Mouse (Mus musculus): ENCODE measurements around the gene Pde4c. TPM values are rescaled to one million over a fixed set of nuclear protein-coding genes. Genes with fewer than 3 reads are reported as not detected.
A peak's percentile ranks its signal among the peaks of the same experiment; 100 is the strongest.

Gene Pde4c
- total and polyA plus RNA-seq, 3 experiments, result 0.65 to 3.0 TPM; not detected in 1

DNA sequence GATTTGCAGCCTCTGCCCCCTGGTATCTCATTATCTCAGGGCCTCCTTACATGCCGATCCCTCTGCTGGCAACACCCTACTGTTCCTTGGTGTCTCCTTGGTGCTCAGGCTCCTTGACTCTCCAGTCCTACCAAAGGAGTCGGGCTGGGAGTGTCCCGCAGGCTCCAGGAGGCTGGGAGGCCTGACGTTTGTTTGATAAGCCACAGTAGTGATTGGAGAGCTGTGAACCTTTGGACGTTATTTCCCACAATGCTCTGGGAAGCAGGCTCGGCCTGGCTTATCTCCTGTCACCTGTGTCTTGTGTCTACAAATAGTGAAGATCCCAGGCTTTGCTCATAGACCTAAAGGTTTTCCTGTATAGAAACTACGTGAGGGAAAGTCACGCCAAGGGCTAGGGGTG lies 40.5 kb downstream of the Pde4c start (continued):
- no peak for TF ChIP-seq KAT2A (conservative IDR thresholded peaks at IDR 0.05; ENCODE audit: low read depth, low read length)
- no peak for TF ChIP-seq BHLHE40 (IDR thresholded peaks at IDR 0.05; ENCODE audit: borderline replicate concordance, low read depth, low read length)
- TF ChIP-seq TCF12 (IDR thresholded peaks at IDR 0.05; ENCODE audit: low read depth, low read length), result peak; percentile 76
- peak; percentile 73 for TF ChIP-seq GATA1 (IDR thresholded peaks at IDR 0.05; ENCODE audit: low read depth, low read length)
- TF ChIP-seq POLR2AphosphoS5 (IDR thresholded peaks at IDR 0.05; ENCODE audit: borderline replicate concordance, low read depth, low read length), result no peak
- no peak for TF ChIP-seq TBP (IDR thresholded peaks at IDR 0.05; ENCODE audit: low read depth, low read length)
- no peak for TF ChIP-seq GABPA (IDR thresholded peaks at IDR 0.05; ENCODE audit: low read depth, low read length)
- TF ChIP-seq ZKSCAN1 (IDR thresholded peaks at IDR 0.05; ENCODE audit: low read depth, low read length), result no peak
- no peak for TF ChIP-seq POLR2A (IDR thresholded peaks at IDR 0.05; ENCODE audit: control insufficient read depth in 1 of 2, insufficient read depth in 1 of 2, low read depth in 1 of 2, low read length in 2 of 2, poor library complexity in 1 of 2)
- peak; percentile 61 to 63 for TF ChIP-seq EP300 (IDR thresholded peaks at IDR 0.05; ENCODE audit: low read depth in 1 of 2, low read length in 2 of 2)
- peak; percentile 78 for TF ChIP-seq SIN3A (IDR thresholded peaks at IDR 0.05; ENCODE audit: low read length)

GRCm38 (mm10) chr8:70764676-70765075 lies 41.2 kb downstream of the Pde4c start:
- Histone ChIP-seq H3K79me2 (ENCODE audit: control insufficient read depth, insufficient read depth, low read length, poor library complexity) (peaks cover 9% of the 10 kb centered on the region), H3K9ac (ENCODE audit: control insufficient read depth, low read depth, low read length, poor library complexity, severe bottlenecking) (no peak overlapping the region), H3K27ac (ENCODE audit: control insufficient read depth, low read depth, low read length) (peak overlapping the region; percentile 45), H3K4me1 (ENCODE audit: control insufficient read depth in 1 of 2, insufficient read depth in 2 of 2, low read length in 2 of 2) (peaks cover 12 to 29% of the 10 kb centered on the region in 2 experiments), H3K36me3 (ENCODE audit: control insufficient read depth in 1 of 2, insufficient read depth in 2 of 2, low read length in 2 of 2) (peaks cover 0 to 23% of the 10 kb centered on the region in 2 experiments; a peak in 2 of 4 replicates), H3K9me3 (replicated peaks; ENCODE audit: insufficient read depth, low read length) (no peaks in the 10 kb centered on the region), H3K4me3 (ENCODE audit: control insufficient read depth in 1 of 2, insufficient read depth in 1 of 2, low read depth in 2 of 2, low read length in 2 of 2) (no peak overlapping the region), H3K27me3 (ENCODE audit: control insufficient read depth in 1 of 2, insufficient read depth in 2 of 2, low read length in 2 of 2) (no peaks in the 10 kb centered on the region)
- DNase-seq (ENCODE audit: low read depth, low spot score), result no peak
- no peak for TF ChIP-seq TBP (IDR thresholded peaks at IDR 0.05; ENCODE audit: low read depth, low read length)
- no peak for TF ChIP-seq SMC3 (IDR thresholded peaks at IDR 0.05; ENCODE audit: low read depth, low read length)
- no peak for TF ChIP-seq CTCF (IDR thresholded peaks at IDR 0.05 in 2 of 3, conservative IDR thresholded peaks at IDR 0.05 in 1 of 3; ENCODE audit: control insufficient read depth in 1 of 3, insufficient read depth in 1 of 3, low read depth in 2 of 3, low read length in 3 of 3, poor library complexity in 1 of 3, severe bottlenecking in 1 of 3)
- TF ChIP-seq UBTF (IDR thresholded peaks at IDR 0.05; ENCODE audit: borderline replicate concordance, insufficient read depth, low read depth, low read length), result no peak
- TF ChIP-seq ETS1 (IDR thresholded peaks at IDR 0.05; ENCODE audit: low read depth, low read length), result no peak
- TF ChIP-seq BHLHE40 (IDR thresholded peaks at IDR 0.05; ENCODE audit: borderline replicate concordance, low read depth, low read length), result no peak
- TF ChIP-seq USF2 (IDR thresholded peaks at IDR 0.05; ENCODE audit: borderline replicate concordance in 1 of 2, insufficient read depth in 1 of 2, low read depth in 1 of 2, low read length in 2 of 2), result no peak
- TF ChIP-seq MYB (IDR thresholded peaks at IDR 0.05; ENCODE audit: low read depth, low read length), result no peak
- TF ChIP-seq E2F4 (IDR thresholded peaks at IDR 0.05; ENCODE audit: borderline replicate concordance, low read depth, low read length), result no peak
- no peak for TF ChIP-seq ZMIZ1 (IDR thresholded peaks at IDR 0.05; ENCODE audit: low read depth, low read length)
- TF ChIP-seq POLR2AphosphoS5 (IDR thresholded peaks at IDR 0.05; ENCODE audit: borderline replicate concordance, low read depth, low read length), result no peak
- TF ChIP-seq ZKSCAN1 (IDR thresholded peaks at IDR 0.05; ENCODE audit: low read depth, low read length), result no peak
- TF ChIP-seq RAD21 (IDR thresholded peaks at IDR 0.05; ENCODE audit: low read depth, low read length), result no peak
- no peak for TF ChIP-seq POLR2A (IDR thresholded peaks at IDR 0.05; ENCODE audit: control insufficient read depth in 1 of 2, insufficient read depth in 1 of 2, low read depth in 1 of 2, low read length in 2 of 2, poor library complexity in 1 of 2)
- TF ChIP-seq KAT2A (conservative IDR thresholded peaks at IDR 0.05; ENCODE audit: low read depth, low read length), result no peak
- TF ChIP-seq POLR2AphosphoS2 (IDR thresholded peaks at IDR 0.05; ENCODE audit: low read length), result no peak
- no peak for TF ChIP-seq ZC3H11A (IDR thresholded peaks at IDR 0.05; ENCODE audit: low read depth, low read length)
